Mouse (Mus musculus) E14TG2a.4 (cell line): ENCODE measurements around the gene Astn1.

Experiments used
- CTCF ChIP-seq: conservative IDR thresholded peaks from 2 replicates; pipeline ENCODE4 v1.5.1; 2014; ENCODE audit warnings: low read length
- NANOG ChIP-seq: IDR thresholded peaks from 2 replicates; pipeline ENCODE4 v1.6.1; 2014; ENCODE audit warnings: borderline replicate concordance, low read length, mixed read lengths
- POU5F1 ChIP-seq: IDR thresholded peaks from 2 replicates; pipeline ENCODE4 v1.6.1; 2014; ENCODE audit warnings: low read length, borderline replicate concordance

GRCm38 (mm10) chr1:158408124-158408523, 46.1 kb downstream of the Astn1 start:
- no peak for TF ChIP-seq CTCF
- no peak for TF ChIP-seq NANOG
- TF ChIP-seq POU5F1: no peak
